Mouse (Mus musculus) myocyte (in vitro differentiated cells): ENCODE results near the gene Slit2.

Experiments used
- E2F4 ChIP-seq: IDR thresholded peaks from one replicate; pipeline ENCODE4 v1.6.1; 2011; ENCODE audit warnings: mild to moderate bottlenecking, control low read depth, moderate library complexity; ENCODE audit not compliant: insufficient read depth
- MAX ChIP-seq: IDR thresholded peaks from one replicate; pipeline ENCODE4 v1.6.1; 2011; ENCODE audit warnings: low read depth, mild to moderate bottlenecking, control low read depth
- MYOD1 ChIP-seq, 3 experiments: IDR thresholded peaks; one replicate each; pipeline ENCODE4 v1.6.1; 2011; ENCODE audit warnings: control low read depth in 2 of 3, low read depth in 2 of 3, mild to moderate bottlenecking in 2 of 3, moderate library complexity in 1 of 3; ENCODE audit not compliant: insufficient read length in 2 of 3, control insufficient read depth in 1 of 3
- POLR2A ChIP-seq: IDR thresholded peaks from one replicate; pipeline ENCODE4 v1.6.1; 2011; ENCODE audit warnings: low read depth, mild to moderate bottlenecking, control low read depth, moderate library complexity; ENCODE audit not compliant: insufficient read length
- POLR2AphosphoS2 ChIP-seq: IDR thresholded peaks from one replicate; pipeline ENCODE4 v1.6.1; 2011; ENCODE audit warnings: low read depth, control low read depth; ENCODE audit not compliant: insufficient read length
- REST ChIP-seq: IDR thresholded peaks from one replicate; pipeline ENCODE4 v1.6.1; 2011; ENCODE audit warnings: mild to moderate bottlenecking, control low read depth, moderate library complexity; ENCODE audit not compliant: insufficient read depth, insufficient read length
- TCF12 ChIP-seq: IDR thresholded peaks from one replicate; pipeline ENCODE4 v1.6.1; 2011; ENCODE audit warnings: mild to moderate bottlenecking, control low read depth; ENCODE audit not compliant: poor library complexity, insufficient read depth, severe bottlenecking
- TCF3 ChIP-seq: IDR thresholded peaks from one replicate; pipeline ENCODE4 v1.6.1; 2011; ENCODE audit warnings: low read depth, control low read depth; ENCODE audit not compliant: insufficient read length
- USF1 ChIP-seq: IDR thresholded peaks from one replicate; pipeline ENCODE4 v1.6.1; 2011; ENCODE audit warnings: low read depth, mild to moderate bottlenecking, control low read depth, moderate library complexity

GRCm38 (mm10) chr5:48340808-48341433 is 358.0 kb downstream of the Slit2 start:
- TF ChIP-seq POLR2A (no peak), MYOD1 (IDR thresholded peaks at IDR 0.05; ENCODE audit: control insufficient read depth in 1 of 3, insufficient read length in 2 of 3, low read depth in 2 of 3) (no peak), POLR2AphosphoS2 (no peak), TCF12 (no peak), E2F4 (no peak), MAX (no peak), REST (no peak), USF1 (no peak), TCF3 (no peak)
